Mouse (Mus musculus) monocyte, adult 5-6 weeks (primary cell): ENCODE results near the gene Rbl1. TPM values are rescaled to one million over a fixed set of nuclear protein-coding genes. Genes with fewer than 3 reads are reported as not detected.
A peak's percentile ranks its signal among the peaks of the same experiment; 100 is the strongest.

Source experiments
- ATAC-seq: fragments of 153-309, 156-312 bp; replicated peaks from 2 replicates; pipeline ENCODE4 v1.8.0; 2017; ENCODE audit warnings: mild to moderate bottlenecking; ENCODE audit not compliant: low TSS enrichment, insufficient number of reproducible peaks, severe bottlenecking, poor library complexity, low FRiP score
- total RNA-seq: library from RNA; stranded (forward); fragments of 200-1000, 200-491, 200-594 nt; gene quantifications from 3 replicates; pipeline ENCODE4 v1.2.3, GENCODE M21; 2017

Gene Rbl1
- total RNA-seq, 1 experiment from 2014 or later, result 34.4 TPM

GRCm38 (mm10) chr2:157174416-157174815 lies 29.9 kb downstream of the Rbl1 start:
- no peak for ATAC-seq

- ATAC-seq, result no peak
Measured at GRCm38 (mm10) chr2:157173555-157173954, 30.8 kb downstream of the Rbl1 start.

GRCm38 (mm10) chr2:157172984-157173383 lies 31.4 kb downstream of the Rbl1 start:
- ATAC-seq, result no peak

DNA sequence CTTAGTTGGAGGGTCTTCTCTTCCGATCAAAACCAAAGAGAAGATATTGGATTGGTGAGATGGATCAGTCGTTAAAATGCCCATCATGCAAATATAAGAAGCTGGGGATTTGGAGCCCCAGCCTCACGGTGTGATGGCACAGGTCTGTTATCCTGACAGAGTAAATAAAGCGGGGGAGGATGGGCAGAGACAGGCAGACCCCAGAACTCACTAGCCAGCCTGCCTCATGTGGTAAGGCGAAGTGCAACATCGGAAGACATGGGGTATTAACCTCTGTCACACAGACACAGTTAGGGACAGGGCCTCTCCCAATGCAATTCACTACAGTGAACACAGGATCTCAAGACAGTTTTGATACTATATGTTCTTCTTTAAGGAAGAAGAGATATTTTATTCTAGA lies 33.7 kb downstream of the Rbl1 start:
- no peak for ATAC-seq

- ATAC-seq, result no peak
Measured at GRCm38 (mm10) chr2:157170166-157170565, 34.2 kb downstream of the Rbl1 start.

GRCm38 (mm10) chr2:157166371-157167080 lies 37.8 kb downstream of the Rbl1 start:
- no peak for ATAC-seq

GRCm38 (mm10) chr2:157165312-157166224 lies 38.8 kb downstream of the Rbl1 start:
- peak; percentile 55 for ATAC-seq

- no peak for ATAC-seq
Measured at GRCm38 (mm10) chr2:157164101-157164500, 40.2 kb downstream of the Rbl1 start.

GRCm38 (mm10) chr2:157156079-157156478 lies 48.3 kb downstream of the Rbl1 start:
- peak; percentile 77 for ATAC-seq

GRCm38 (mm10) chr2:157153235-157153634 lies 51.1 kb downstream of the Rbl1 start:
- ATAC-seq, result peak; percentile 94

DNA sequence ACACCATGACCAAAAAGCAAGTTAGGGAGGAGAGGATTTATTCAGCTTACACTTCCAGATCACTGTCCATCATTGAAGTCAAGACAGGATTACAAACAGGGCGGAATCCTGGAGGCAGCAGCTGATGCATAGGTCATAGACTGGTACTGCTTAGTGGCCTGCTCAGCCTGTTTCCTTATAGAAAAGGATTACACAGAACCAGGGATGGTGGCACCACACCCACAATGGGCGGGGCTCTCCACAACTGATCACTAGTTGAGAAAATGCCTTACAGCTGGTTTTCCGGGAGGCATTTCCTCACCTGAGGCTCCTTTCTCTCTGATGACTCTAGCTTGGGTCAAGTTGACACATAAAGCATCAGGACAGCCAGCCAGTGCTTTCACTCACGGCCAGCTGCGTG lies 55.9 kb downstream of the Rbl1 start:
- 0 out of 2 replicates have a peak, but pooled peaks have one; percentile 30 for ATAC-seq

DNA sequence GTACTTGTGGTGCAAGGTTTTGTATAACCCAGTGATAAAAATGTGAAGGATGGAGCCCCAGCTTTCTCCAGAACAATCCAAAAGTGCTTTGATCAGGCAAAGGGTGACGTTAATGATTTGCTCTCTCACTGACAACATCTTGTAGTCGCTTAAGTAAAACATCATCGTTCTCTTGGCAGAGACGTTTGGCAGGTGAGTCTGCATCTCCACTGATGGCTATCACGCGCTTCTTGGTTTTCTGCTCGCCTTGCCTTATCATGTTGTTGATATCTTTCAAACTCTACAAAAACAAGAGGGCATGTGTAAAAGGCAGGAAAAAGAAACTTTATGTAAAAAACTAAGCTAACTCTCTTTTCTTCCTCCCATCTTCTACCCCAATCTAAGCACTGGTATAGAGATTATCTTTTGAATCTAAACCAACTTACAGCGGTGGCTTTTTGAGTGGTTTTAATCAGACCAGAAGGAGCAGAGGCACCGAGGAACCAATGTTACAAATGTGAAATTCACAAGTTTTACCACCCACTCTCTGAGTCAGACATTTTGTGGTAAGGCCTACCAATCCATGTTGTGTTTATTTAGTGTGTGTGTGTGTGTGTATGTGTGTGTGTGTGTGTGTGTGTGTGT lies 56.8 kb downstream of the Rbl1 start:
- no peak for ATAC-seq

GRCm38 (mm10) chr2:157145173-157145572 lies 59.2 kb downstream of the Rbl1 start:
- ATAC-seq, result no peak

DNA sequence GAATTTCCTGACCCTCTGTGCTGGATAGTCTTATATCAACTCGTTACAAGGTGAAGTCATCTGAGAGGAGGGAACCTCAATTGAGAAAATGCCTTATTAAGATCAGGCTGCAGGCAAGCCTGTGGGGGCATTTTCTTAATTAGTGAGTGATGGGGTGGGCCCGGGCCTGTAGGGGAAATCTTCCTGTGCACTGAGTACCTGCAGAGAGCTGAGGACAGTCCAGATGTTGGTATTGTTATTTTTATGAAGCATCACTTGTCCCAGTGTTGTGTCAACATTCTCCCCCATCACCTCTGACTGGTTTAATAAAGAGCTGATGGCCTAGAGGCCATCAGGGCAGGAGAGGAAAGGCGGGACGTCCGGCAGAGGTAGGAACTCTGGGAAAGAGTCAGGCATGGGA lies 60.2 kb downstream of the Rbl1 start:
- no peak for ATAC-seq

GRCm38 (mm10) chr2:157141962-157142361 lies 62.4 kb downstream of the Rbl1 start:
- ATAC-seq, result 0 out of 2 replicates have a peak, but pooled peaks have one; percentile 46

GRCm38 (mm10) chr2:157139251-157139802 lies 65.0 kb downstream of the Rbl1 start:
- ATAC-seq, result no peak

- ATAC-seq, result peak; percentile 62
Measured at GRCm38 (mm10) chr2:157138808-157139207, 65.5 kb downstream of the Rbl1 start.

DNA sequence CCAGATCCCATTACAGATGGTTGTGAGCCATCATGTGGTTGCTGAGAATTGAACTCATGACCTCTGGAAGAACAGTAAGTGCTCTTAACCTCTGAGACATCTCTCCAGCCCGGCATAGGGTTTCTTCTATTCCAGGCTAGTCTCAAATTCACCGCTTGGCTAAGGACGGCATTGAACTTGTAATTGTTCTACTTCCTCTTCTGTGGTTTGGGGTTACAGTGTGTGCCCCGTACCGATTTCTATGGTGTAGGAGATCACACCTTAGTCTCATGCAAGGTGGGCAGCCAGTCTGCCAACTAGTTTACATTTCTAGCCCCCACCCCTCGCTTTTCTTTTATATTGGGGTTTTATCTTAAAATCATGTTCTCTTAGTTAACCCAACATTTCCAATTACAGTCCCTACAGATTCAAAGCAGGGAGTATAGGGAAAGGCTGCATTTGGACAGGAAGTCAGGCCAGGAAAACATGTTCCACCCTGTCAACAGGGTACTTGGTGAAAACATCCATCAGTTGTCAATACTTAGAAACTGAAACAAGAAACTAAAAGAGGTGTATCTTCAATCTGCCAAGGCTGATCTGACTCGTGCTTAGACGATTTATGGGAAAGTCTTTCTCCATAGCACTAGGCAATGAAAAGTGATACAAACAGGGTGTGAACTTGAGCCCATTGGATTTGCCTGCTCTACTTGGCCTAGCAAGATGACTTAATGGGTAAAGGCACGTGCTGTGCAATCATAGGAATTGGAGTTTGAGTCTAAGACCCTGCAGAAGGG lies 66.2 kb downstream of the Rbl1 start:
- ATAC-seq, result peak; percentile 45; the same call in 1 of the 2 replicates
